Mouse (Mus musculus): Measurements from ENCODE around the gene Trim40. TPM values are rescaled to one million over a fixed set of nuclear protein-coding genes. Genes with fewer than 3 reads are reported as not detected.

The Trim40 gene
- polyA plus RNA-seq, 1 experiment, result not detected

DNA sequence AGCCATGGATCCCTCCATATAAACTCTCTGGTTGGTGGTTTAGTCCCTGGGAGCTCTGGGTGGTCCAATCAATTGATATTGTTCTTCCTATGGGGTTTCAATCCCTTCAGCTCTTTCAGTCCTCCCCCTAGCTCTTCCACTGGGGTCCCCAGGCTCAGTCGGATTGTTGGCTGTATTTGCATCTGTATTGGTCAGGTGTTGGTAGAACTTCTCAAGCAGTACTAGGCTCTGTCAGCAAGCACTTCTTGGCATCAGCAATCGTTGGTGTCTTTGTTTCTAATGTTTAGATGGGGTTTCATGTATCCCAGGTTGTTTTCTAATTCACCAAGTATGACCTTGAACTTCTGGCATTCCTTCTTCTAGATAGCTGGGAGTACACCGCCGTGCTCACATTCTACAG lies 57.2 kb downstream of the Trim40 start:
- no peak overlapping the region for H3K4me3 ChIP-seq (replicated peaks)
- TF ChIP-seq FLI1 (IDR thresholded peaks at IDR 0.05; ENCODE audit: low read length) (no peak), GATA1 (IDR thresholded peaks at IDR 0.05; ENCODE audit: borderline replicate concordance, low read length) (no peak)
- peaks cover 11% of the 10 kb centered on the region for H3K27me3 ChIP-seq (replicated peaks)
- no peaks in the 10 kb centered on the region for H3K36me3 ChIP-seq (replicated peaks; ENCODE audit: low read length)
- H3K9me3 ChIP-seq, result no peaks in the 10 kb centered on the region
- peaks cover 24% of the 10 kb centered on the region for H3K4me1 ChIP-seq

Other genes starting within 250 kb of the Trim40 start
- gene H2-M9, start 247.5 kb downstream of the Trim40 start, polyA plus RNA-seq (2012; ENCODE audit: insufficient read depth, low replicate concordance), result not detected in 2 replicates
- gene H2-M1, start 217.9 kb downstream of the Trim40 start, polyA plus RNA-seq (2012; ENCODE audit: insufficient read depth, low replicate concordance), result not detected in 2 replicates
- gene H2-M10.5, start 117.2 kb downstream of the Trim40 start, polyA plus RNA-seq (2012; ENCODE audit: insufficient read depth, low replicate concordance), result not detected in 2 replicates
- not detected in 2 replicates for gene H2-M10.6, start 78.0 kb downstream of the Trim40 start, polyA plus RNA-seq (2012; ENCODE audit: insufficient read depth, low replicate concordance)
- gene Trim26, start 53.0 kb downstream of the Trim40 start, polyA plus RNA-seq (2012; ENCODE audit: insufficient read depth, low replicate concordance), result 2.1 and 17.7 TPM in 2 replicates
- gene Trim15, start 22.9 kb downstream of the Trim40 start, polyA plus RNA-seq (2012; ENCODE audit: insufficient read depth, low replicate concordance), result not detected in 2 replicates
- 0.27 TPM in 1 of 2 replicates, not detected in the other for gene Trim10, start 20.5 kb downstream of the Trim40 start, polyA plus RNA-seq (2012; ENCODE audit: insufficient read depth, low replicate concordance)
- gene Trim31, start 8.0 kb upstream of the Trim40 start, polyA plus RNA-seq (2012; ENCODE audit: insufficient read depth, low replicate concordance), result not detected in 2 replicates
- gene Rnf39, start 52.8 kb upstream of the Trim40 start, polyA plus RNA-seq (2012; ENCODE audit: insufficient read depth, low replicate concordance), result not detected in 2 replicates
- 504 and 1,093 TPM in 2 replicates for gene Ppp1r11, start 61.6 kb upstream of the Trim40 start, polyA plus RNA-seq (2012; ENCODE audit: insufficient read depth, low replicate concordance)
- 2.1 and 2.6 TPM in 2 replicates for gene Znrd1, start 68.4 kb upstream of the Trim40 start, polyA plus RNA-seq (2012; ENCODE audit: insufficient read depth, low replicate concordance)
- 0.85 TPM in 1 of 2 replicates, not detected in the other for gene Znrd1as, start 68.5 kb upstream of the Trim40 start, polyA plus RNA-seq (2012; ENCODE audit: insufficient read depth, low replicate concordance)
- not detected in 2 replicates for gene 2410137M14Rik, start 91.1 kb upstream of the Trim40 start, polyA plus RNA-seq (2012; ENCODE audit: insufficient read depth, low replicate concordance)
- not detected in 2 replicates for gene H2-M5, start 99.4 kb upstream of the Trim40 start, polyA plus RNA-seq (2012; ENCODE audit: insufficient read depth, low replicate concordance)
- gene Zfp57, start 111.0 kb upstream of the Trim40 start, polyA plus RNA-seq (2012; ENCODE audit: insufficient read depth, low replicate concordance), result 3.5 TPM in 1 of 2 replicates, not detected in the other
- not detected in 2 replicates for gene Mog, start 133.3 kb upstream of the Trim40 start, polyA plus RNA-seq (2012; ENCODE audit: insufficient read depth, low replicate concordance)
- gene Gabbr1, start 155.8 kb upstream of the Trim40 start, polyA plus RNA-seq (2012; ENCODE audit: insufficient read depth, low replicate concordance), result 1.6 and 1.7 TPM in 2 replicates
- not detected in 2 replicates for gene Olfr90, start 198.4 kb upstream of the Trim40 start, polyA plus RNA-seq (2012; ENCODE audit: insufficient read depth, low replicate concordance)
- not detected in 2 replicates for gene Olfr91, start 208.2 kb upstream of the Trim40 start, polyA plus RNA-seq (2012; ENCODE audit: insufficient read depth, low replicate concordance)
- gene Olfr92, start 230.0 kb upstream of the Trim40 start, polyA plus RNA-seq (2012; ENCODE audit: insufficient read depth, low replicate concordance), result not detected in 2 replicates